Mouse (Mus musculus): ENCODE results near the gene Gper1. TPM values are rescaled to one million over a fixed set of nuclear protein-coding genes. Genes with fewer than 3 reads are reported as not detected.

The Gper1 gene
- total and polyA plus RNA-seq, 3 experiments, result not detected

GRCm38 (mm10) chr5:139427989-139428388 is 5.0 kb downstream of the Gper1 start:
- Histone ChIP-seq H3K36me3 (replicated peaks) (peaks cover 84% of the 10 kb centered on the region), H3K4me3 (ENCODE audit: low read depth, low read length) (no peak overlapping the region), H3K27me3 (ENCODE audit: insufficient read depth, low read length) (no peaks in the 10 kb centered on the region; the same call in 1 of the 2 replicates), H3K4me1 (ENCODE audit: insufficient read depth, low read depth, low read length) (peaks cover 11% of the 10 kb centered on the region), H3K9me3 (replicated peaks) (no peaks in the 10 kb centered on the region)
- DNase-seq (ENCODE audit: low spot score) (no peak), ATAC-seq (ENCODE audit: extremely low read depth, insufficient number of reproducible peaks, low FRiP score, poor library complexity, severe bottlenecking) (no peak)
- no peak for TF ChIP-seq GATA2 (IDR thresholded peaks at IDR 0.05; ENCODE audit: borderline replicate concordance, low read depth, low read length)
- TF ChIP-seq GATA1 (IDR thresholded peaks at IDR 0.05; ENCODE audit: borderline replicate concordance, low read length), result no peak
- TF ChIP-seq CTCF (IDR thresholded peaks at IDR 0.05; ENCODE audit: low read depth, low read length), result no peak
- no peak for TF ChIP-seq TAL1 (conservative IDR thresholded peaks at IDR 0.05; ENCODE audit: low read depth, low read length)
- no peak for TF ChIP-seq POLR2AphosphoS5 (IDR thresholded peaks at IDR 0.05; ENCODE audit: insufficient replicate concordance, low read depth, low read length)

- ATAC-seq (ENCODE audit: extremely low read depth, insufficient number of reproducible peaks, low FRiP score, poor library complexity, severe bottlenecking), result no peak
- TF ChIP-seq CTCF (IDR thresholded peaks at IDR 0.05; ENCODE audit: low read depth, low read length) (no peak), POLR2AphosphoS5 (IDR thresholded peaks at IDR 0.05; ENCODE audit: insufficient replicate concordance, low read depth, low read length) (no peak), TAL1 (conservative IDR thresholded peaks at IDR 0.05; ENCODE audit: low read depth, low read length) (no peak), GATA2 (IDR thresholded peaks at IDR 0.05; ENCODE audit: borderline replicate concordance, low read depth, low read length) (no peak), GATA1 (IDR thresholded peaks at IDR 0.05; ENCODE audit: borderline replicate concordance, low read length) (no peak)
- peaks cover 89% of the 10 kb centered on the region for H3K36me3 ChIP-seq (replicated peaks)
- H3K9me3 ChIP-seq (replicated peaks), result no peaks in the 10 kb centered on the region
- peaks cover 11% of the 10 kb centered on the region for H3K4me1 ChIP-seq (ENCODE audit: insufficient read depth, low read depth, low read length)
- no peak overlapping the region for H3K4me3 ChIP-seq (ENCODE audit: low read depth, low read length)
- no peaks in the 10 kb centered on the region for H3K27me3 ChIP-seq (ENCODE audit: insufficient read depth, low read length)
- peak; percentile 11 for DNase-seq (ENCODE audit: low spot score)
These were observed 6.9 kb downstream of the Gper1 start for GRCm38 (mm10) chr5:139429818-139430341.

GRCm38 (mm10) chr5:139432333-139432732 is 9.4 kb downstream of the Gper1 start:
- Histone ChIP-seq H3K27me3 (ENCODE audit: insufficient read depth, low read length) (no peaks in the 10 kb centered on the region), H3K36me3 (replicated peaks) (peaks cover 85% of the 10 kb centered on the region), H3K9me3 (replicated peaks) (no peaks in the 10 kb centered on the region), H3K4me3 (ENCODE audit: low read depth, low read length) (no peak overlapping the region), H3K4me1 (ENCODE audit: insufficient read depth, low read depth, low read length) (peaks cover 11% of the 10 kb centered on the region)
- ATAC-seq (ENCODE audit: extremely low read depth, insufficient number of reproducible peaks, low FRiP score, poor library complexity, severe bottlenecking) (no peak), DNase-seq (ENCODE audit: low spot score) (no peak)
- no peak for TF ChIP-seq GATA2 (IDR thresholded peaks at IDR 0.05; ENCODE audit: borderline replicate concordance, low read depth, low read length)
- no peak for TF ChIP-seq POLR2AphosphoS5 (IDR thresholded peaks at IDR 0.05; ENCODE audit: insufficient replicate concordance, low read depth, low read length)
- TF ChIP-seq CTCF (IDR thresholded peaks at IDR 0.05; ENCODE audit: low read depth, low read length), result no peak
- no peak for TF ChIP-seq TAL1 (conservative IDR thresholded peaks at IDR 0.05; ENCODE audit: low read depth, low read length)
- no peak for TF ChIP-seq GATA1 (IDR thresholded peaks at IDR 0.05; ENCODE audit: borderline replicate concordance, low read length)

GRCm38 (mm10) chr5:139432747-139433508 is 10.0 kb downstream of the Gper1 start:
- ATAC-seq (ENCODE audit: extremely low read depth, insufficient number of reproducible peaks, low FRiP score, poor library complexity, severe bottlenecking) (no peak), DNase-seq (ENCODE audit: low spot score) (no peak)
- peaks cover 11% of the 10 kb centered on the region for H3K4me1 ChIP-seq (ENCODE audit: insufficient read depth, low read depth, low read length)
- H3K27me3 ChIP-seq (ENCODE audit: insufficient read depth, low read length), result no peaks in the 10 kb centered on the region
- H3K36me3 ChIP-seq (replicated peaks), result peaks cover 83% of the 10 kb centered on the region
- H3K9me3 ChIP-seq (replicated peaks), result no peaks in the 10 kb centered on the region
- H3K4me3 ChIP-seq (ENCODE audit: low read depth, low read length), result no peak overlapping the region
- TF ChIP-seq CTCF (IDR thresholded peaks at IDR 0.05; ENCODE audit: low read depth, low read length) (no peak), POLR2AphosphoS5 (IDR thresholded peaks at IDR 0.05; ENCODE audit: insufficient replicate concordance, low read depth, low read length) (no peak), TAL1 (conservative IDR thresholded peaks at IDR 0.05; ENCODE audit: low read depth, low read length) (no peak), GATA2 (IDR thresholded peaks at IDR 0.05; ENCODE audit: borderline replicate concordance, low read depth, low read length) (no peak), GATA1 (IDR thresholded peaks at IDR 0.05; ENCODE audit: borderline replicate concordance, low read length) (no peak)

GRCm38 (mm10) chr5:139433842-139434568 is 11.1 kb downstream of the Gper1 start:
- ATAC-seq (ENCODE audit: extremely low read depth, insufficient number of reproducible peaks, low FRiP score, poor library complexity, severe bottlenecking) (no peak), DNase-seq (ENCODE audit: low spot score) (no peak)
- Histone ChIP-seq H3K4me3 (ENCODE audit: low read depth, low read length) (no peak overlapping the region), H3K27me3 (ENCODE audit: insufficient read depth, low read length) (no peaks in the 10 kb centered on the region), H3K9me3 (replicated peaks) (no peaks in the 10 kb centered on the region), H3K36me3 (replicated peaks) (peaks cover 83% of the 10 kb centered on the region), H3K4me1 (ENCODE audit: insufficient read depth, low read depth, low read length) (peaks cover 11% of the 10 kb centered on the region)
- TF ChIP-seq CTCF (IDR thresholded peaks at IDR 0.05; ENCODE audit: low read depth, low read length), result no peak
- no peak for TF ChIP-seq POLR2AphosphoS5 (IDR thresholded peaks at IDR 0.05; ENCODE audit: insufficient replicate concordance, low read depth, low read length)
- no peak for TF ChIP-seq GATA1 (IDR thresholded peaks at IDR 0.05; ENCODE audit: borderline replicate concordance, low read length)
- TF ChIP-seq TAL1 (conservative IDR thresholded peaks at IDR 0.05; ENCODE audit: low read depth, low read length), result no peak
- TF ChIP-seq GATA2 (IDR thresholded peaks at IDR 0.05; ENCODE audit: borderline replicate concordance, low read depth, low read length), result no peak

- DNase-seq (ENCODE audit: low spot score), result no peak
- peaks cover 83% of the 10 kb centered on the region for H3K36me3 ChIP-seq (replicated peaks)
These were observed 12.0 kb downstream of the Gper1 start for GRCm38 (mm10) chr5:139434940-139435339.

More at GRCm38 (mm10) chr5:139434940-139435339, 12.0 kb downstream of the Gper1 start:
- TF ChIP-seq CTCF (IDR thresholded peaks at IDR 0.05; ENCODE audit: low read depth, low read length), result no peak
- TF ChIP-seq TAL1 (conservative IDR thresholded peaks at IDR 0.05; ENCODE audit: low read depth, low read length), result no peak
- TF ChIP-seq GATA2 (IDR thresholded peaks at IDR 0.05; ENCODE audit: borderline replicate concordance, low read depth, low read length), result no peak
- no peak for TF ChIP-seq POLR2AphosphoS5 (IDR thresholded peaks at IDR 0.05; ENCODE audit: insufficient replicate concordance, low read depth, low read length)
- TF ChIP-seq GATA1 (IDR thresholded peaks at IDR 0.05; ENCODE audit: borderline replicate concordance, low read length), result no peak
- Histone ChIP-seq H3K4me1 (ENCODE audit: insufficient read depth, low read depth, low read length) (peaks cover 6% of the 10 kb centered on the region), H3K27me3 (ENCODE audit: insufficient read depth, low read length) (no peaks in the 10 kb centered on the region), H3K9me3 (replicated peaks) (no peaks in the 10 kb centered on the region), H3K4me3 (ENCODE audit: low read depth, low read length) (no peak overlapping the region)
- no peak for ATAC-seq (ENCODE audit: extremely low read depth, insufficient number of reproducible peaks, low FRiP score, poor library complexity, severe bottlenecking)

Measured in G1E (cell line).